Mouse (Mus musculus): ENCODE measurements around the gene Unc13d.

- no peak for TF ChIP-seq POLR2A (IDR thresholded peaks at IDR 0.05; ENCODE audit: extremely low read depth, insufficient read depth, low read length)
- no peak for TF ChIP-seq CTCF (IDR thresholded peaks at IDR 0.05; ENCODE audit: extremely low read depth, insufficient read depth, low read length)
Observed at GRCm38 (mm10) chr11:116045173-116045572, 32.6 kb downstream of the Unc13d start.

Measured in cortical plate, adult 2 months (tissue).